Mouse (Mus musculus) megakaryocyte, embryonic 14.5 days (primary cell): Measurements from ENCODE around the gene Olfr1368.

Experiments used
- FLI1 ChIP-seq: IDR thresholded peaks from 2 replicates; pipeline ENCODE4 v1.6.1; 2012; ENCODE audit warnings: low read length, inconsistent platforms, mixed read lengths
- GATA1 ChIP-seq: IDR thresholded peaks from 3 replicates; pipeline ENCODE4 v1.6.1; 2012; ENCODE audit warnings: mixed read lengths, low read length, inconsistent platforms, borderline replicate concordance

DNA sequence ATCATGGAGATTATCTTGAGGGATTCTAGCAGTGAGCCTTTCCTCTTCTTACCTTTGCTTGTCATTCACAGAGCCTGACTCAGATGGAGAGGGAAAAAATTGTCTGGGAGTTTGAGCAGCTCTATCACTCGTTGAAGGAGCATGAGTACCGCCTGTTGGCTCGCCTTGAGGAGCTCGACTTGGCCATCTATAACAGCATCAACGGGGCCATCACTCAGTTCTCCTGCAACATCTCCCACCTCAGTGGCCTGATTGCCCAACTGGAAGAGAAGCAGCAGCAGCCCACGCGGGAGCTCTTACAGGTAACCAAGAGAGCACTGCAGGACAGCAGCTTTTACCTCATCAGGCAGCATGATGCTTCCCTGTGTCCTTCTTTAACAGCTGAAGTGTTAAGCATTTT is 38.0 kb upstream of the Olfr1368 start:
- no peak for TF ChIP-seq FLI1
- no peak for TF ChIP-seq GATA1
